Mouse (Mus musculus): Measurements from ENCODE around the gene Faim2. TPM values are rescaled to one million over a fixed set of nuclear protein-coding genes. Genes with fewer than 3 reads are reported as not detected.

Faim2 gene
- polyA plus RNA-seq, 1 experiment from 2014 or later: 0.56 TPM

GRCm38 (mm10) chr15:99457606-99458401 lies 70.2 kb downstream of the Faim2 start, which contains the start of gene Nckap5l:
Gene Nckap5l (minus strand): TSS chr15:99457748.
- H3K27me3 ChIP-seq (ENCODE audit: control insufficient read depth, insufficient read depth, low read length): no peaks in the 10 kb centered on the region
- peaks cover 33% of the 10 kb centered on the region for H3K4me1 ChIP-seq (ENCODE audit: control insufficient read depth, insufficient read depth, low read length)
- peak; percentile 96 for ATAC-seq (replicated peaks; ENCODE audit: extremely low read depth, insufficient read depth, low FRiP score)
- peak within 1 kb of the TSS; percentile 82 for H3K9ac ChIP-seq (ENCODE audit: low read length)
- under 1% methylated on average over 43 of the region's 45 CpGs for WGBS
- H3K9me3 ChIP-seq (replicated peaks; ENCODE audit: control insufficient read depth, low read length): no peaks in the 10 kb centered on the region
- peak within 1 kb of the TSS; percentile 80 for H3K4me2 ChIP-seq (ENCODE audit: low read depth, low read length)
- peak within 1 kb of the TSS; percentile 94 for H3K27ac ChIP-seq (ENCODE audit: low read length)
- peak within 1 kb of the TSS; percentile 90 for H3K4me3 ChIP-seq (ENCODE audit: low read length)
- H3K36me3 ChIP-seq (ENCODE audit: control insufficient read depth, insufficient read depth): no peaks in the 10 kb centered on the region

- peak overlapping the region; percentile 82 for H3K9ac ChIP-seq (ENCODE audit: low read length)
- peaks cover 33% of the 10 kb centered on the region for H3K4me1 ChIP-seq (ENCODE audit: control insufficient read depth, insufficient read depth, low read length)
- H3K4me3 ChIP-seq (ENCODE audit: low read length): peak overlapping the region; percentile 90
- H3K9me3 ChIP-seq (replicated peaks; ENCODE audit: control insufficient read depth, low read length): no peaks in the 10 kb centered on the region
- H3K27me3 ChIP-seq (ENCODE audit: control insufficient read depth, insufficient read depth, low read length): no peaks in the 10 kb centered on the region
- peak; percentile 78 for ATAC-seq (replicated peaks; ENCODE audit: extremely low read depth, insufficient read depth, low FRiP score)
- H3K27ac ChIP-seq (ENCODE audit: low read length): peak overlapping the region; percentile 94
- peak overlapping the region; percentile 80 for H3K4me2 ChIP-seq (ENCODE audit: low read depth, low read length)
- no peaks in the 10 kb centered on the region for H3K36me3 ChIP-seq (ENCODE audit: control insufficient read depth, insufficient read depth)
- under 1% methylated on average over 43 of the region's 43 CpGs for WGBS
Observed at GRCm38 (mm10) chr15:99456963-99457605, 70.9 kb downstream of the Faim2 start.

- ATAC-seq (replicated peaks; ENCODE audit: extremely low read depth, insufficient read depth, low FRiP score): no peak
- H3K4me1 ChIP-seq (ENCODE audit: control insufficient read depth, insufficient read depth, low read length): peaks cover 35% of the 10 kb centered on the region
Observed at GRCm38 (mm10) chr15:99456338-99456962, 71.5 kb downstream of the Faim2 start.

GRCm38 (mm10) chr15:99455415-99455814 lies 72.5 kb downstream of the Faim2 start:
- Histone ChIP-seq H3K36me3 (ENCODE audit: control insufficient read depth, insufficient read depth) (no peaks in the 10 kb centered on the region), H3K4me2 (ENCODE audit: low read depth, low read length) (no peak overlapping the region), H3K4me1 (ENCODE audit: control insufficient read depth, insufficient read depth, low read length) (peaks cover 42% of the 10 kb centered on the region), H3K27ac (ENCODE audit: low read length) (no peak overlapping the region), H3K4me3 (ENCODE audit: low read length) (no peak overlapping the region), H3K9ac (ENCODE audit: low read length) (peak overlapping the region; percentile 23), H3K9me3 (replicated peaks; ENCODE audit: control insufficient read depth, low read length) (no peaks in the 10 kb centered on the region), H3K27me3 (ENCODE audit: control insufficient read depth, insufficient read depth, low read length) (no peaks in the 10 kb centered on the region)
- 82% methylated on average over 3 of the region's 3 CpGs for WGBS
- ATAC-seq (replicated peaks; ENCODE audit: extremely low read depth, insufficient read depth, low FRiP score): no peak

More at GRCm38 (mm10) chr15:99456338-99456962, 71.5 kb downstream of the Faim2 start:
- H3K4me2 ChIP-seq (ENCODE audit: low read depth, low read length): peak overlapping the region; percentile 80
- no peaks in the 10 kb centered on the region for H3K9me3 ChIP-seq (replicated peaks; ENCODE audit: control insufficient read depth, low read length)
- H3K9ac ChIP-seq (ENCODE audit: low read length): peak overlapping the region; percentile 82
- WGBS: 15% methylated on average over 7 of the region's 7 CpGs
- H3K4me3 ChIP-seq (ENCODE audit: low read length): peak overlapping the region; percentile 90
- H3K27me3 ChIP-seq (ENCODE audit: control insufficient read depth, insufficient read depth, low read length): no peaks in the 10 kb centered on the region
- H3K27ac ChIP-seq (ENCODE audit: low read length): peak overlapping the region; percentile 94
- H3K36me3 ChIP-seq (ENCODE audit: control insufficient read depth, insufficient read depth): no peaks in the 10 kb centered on the region

GRCm38 (mm10) chr15:99454585-99455279 lies 73.2 kb downstream of the Faim2 start:
- H3K4me1 ChIP-seq (ENCODE audit: control insufficient read depth, insufficient read depth, low read length): peaks cover 49% of the 10 kb centered on the region
- ATAC-seq (replicated peaks; ENCODE audit: extremely low read depth, insufficient read depth, low FRiP score): no peak

GRCm38 (mm10) chr15:99453153-99453900 lies 74.6 kb downstream of the Faim2 start:
- Histone ChIP-seq H3K9ac (ENCODE audit: low read length) (no peak overlapping the region), H3K4me1 (ENCODE audit: control insufficient read depth, insufficient read depth, low read length) (peaks cover 59% of the 10 kb centered on the region), H3K27me3 (ENCODE audit: control insufficient read depth, insufficient read depth, low read length) (no peaks in the 10 kb centered on the region), H3K36me3 (ENCODE audit: control insufficient read depth, insufficient read depth) (no peaks in the 10 kb centered on the region), H3K27ac (ENCODE audit: low read length) (no peak overlapping the region), H3K4me3 (ENCODE audit: low read length) (no peak overlapping the region), H3K4me2 (ENCODE audit: low read depth, low read length) (no peak overlapping the region), H3K9me3 (replicated peaks; ENCODE audit: control insufficient read depth, low read length) (no peaks in the 10 kb centered on the region)
- 68% methylated on average over 11 of the region's 11 CpGs for WGBS
- ATAC-seq (replicated peaks; ENCODE audit: extremely low read depth, insufficient read depth, low FRiP score): no peak

More at GRCm38 (mm10) chr15:99454585-99455279, 73.2 kb downstream of the Faim2 start:
- Histone ChIP-seq H3K27ac (ENCODE audit: low read length) (no peak overlapping the region; the same call in 1 of the 2 replicates), H3K4me3 (ENCODE audit: low read length) (no peak overlapping the region), H3K4me2 (ENCODE audit: low read depth, low read length) (no peak overlapping the region), H3K36me3 (ENCODE audit: control insufficient read depth, insufficient read depth) (no peaks in the 10 kb centered on the region), H3K9me3 (replicated peaks; ENCODE audit: control insufficient read depth, low read length) (no peaks in the 10 kb centered on the region), H3K9ac (ENCODE audit: low read length) (peak overlapping the region; percentile 23; the same call in 1 of the 2 replicates), H3K27me3 (ENCODE audit: control insufficient read depth, insufficient read depth, low read length) (no peaks in the 10 kb centered on the region)
- 76% methylated on average over 7 of the region's 7 CpGs for WGBS

GRCm38 (mm10) chr15:99449751-99450280 lies 78.1 kb downstream of the Faim2 start:
- 22% methylated on average over 8 of the region's 8 CpGs for WGBS
- H3K4me1 ChIP-seq (ENCODE audit: control insufficient read depth, insufficient read depth, low read length): peaks cover 40% of the 10 kb centered on the region
- ATAC-seq (replicated peaks; ENCODE audit: extremely low read depth, insufficient read depth, low FRiP score): peak; percentile 41; the same call in 1 of the 2 replicates
- H3K9me3 ChIP-seq (replicated peaks; ENCODE audit: control insufficient read depth, low read length): no peaks in the 10 kb centered on the region
- peak overlapping the region; percentile 31 for H3K4me2 ChIP-seq (ENCODE audit: low read depth, low read length)
- H3K36me3 ChIP-seq (ENCODE audit: control insufficient read depth, insufficient read depth): peaks cover 3% of the 10 kb centered on the region; the same call in 1 of the 2 replicates
- H3K27me3 ChIP-seq (ENCODE audit: control insufficient read depth, insufficient read depth, low read length): no peaks in the 10 kb centered on the region
- H3K27ac ChIP-seq (ENCODE audit: low read length): peak overlapping the region; percentile 76
- H3K4me3 ChIP-seq (ENCODE audit: low read length): no peak overlapping the region
- peak overlapping the region; percentile 8; the same call in 1 of the 2 replicates for H3K9ac ChIP-seq (ENCODE audit: low read length)

Data from heart, embryonic 16.5 days (tissue).